In the genomic region with DNA sequence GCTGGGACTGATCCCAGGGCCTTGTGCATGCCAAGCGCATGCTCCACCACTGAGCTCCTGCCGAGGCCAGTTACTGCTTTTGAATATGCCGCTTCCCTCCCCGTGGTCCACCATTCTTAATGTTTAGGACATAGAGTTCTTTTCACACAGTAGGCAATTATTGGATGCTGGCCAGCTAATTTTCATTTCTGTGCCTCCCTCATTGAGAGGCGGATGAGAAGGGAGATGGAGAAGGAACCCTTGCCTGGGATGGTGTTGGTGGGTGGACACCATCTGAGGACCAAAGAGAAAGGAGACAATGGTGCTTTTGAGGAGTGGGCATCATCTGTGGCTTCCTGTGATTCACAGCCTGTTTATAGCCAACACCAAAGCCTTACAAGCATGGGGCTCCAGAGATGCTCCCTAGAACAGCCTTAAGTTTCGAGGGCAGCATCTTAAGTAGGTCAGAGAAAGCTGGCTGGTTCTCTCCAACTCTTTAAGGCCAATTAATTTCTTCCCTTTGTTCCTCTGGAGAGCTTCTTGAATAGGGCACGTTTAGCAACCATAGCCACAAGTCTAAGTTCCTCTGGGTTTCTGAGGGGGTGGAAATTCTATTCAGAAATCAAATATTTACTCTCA, we compare ENCODE assay signal across 8 mouse cellular contexts. TPM values are rescaled to one million over a fixed set of nuclear protein-coding genes. Genes with fewer than 3 reads are reported as not detected.
DNase-seq lines count a peak whose midpoint lies in the region; ATAC-seq and TF ChIP-seq lines count a peak whose summit lies in the region.
"Had no signal": no experiment of that assay in that cellular context is flagged by ENCODE, and none has a peak within 500 bp of the region (broad histone marks: within the 10 kb centered on the region; RNA-seq: fewer than 3 reads in every experiment).

No protein-coding gene starts in this region.

- peaks cover 9% of the 10 kb centered on the region; the same call in 1 of the 2 replicates for H3K4me1 ChIP-seq in lung, embryonic 16.5 days (replicated peaks; ENCODE audit: control insufficient read depth, insufficient read depth, low read length)
- H3K4me1 ChIP-seq in lung, adult 2 months (ENCODE audit: control insufficient read depth, insufficient read depth, low read length) = peaks cover 7% of the 10 kb centered on the region
- peaks cover 6% of the 10 kb centered on the region; the same call in 1 of the 2 replicates for H3K4me1 ChIP-seq in embryonic facial prominence, embryonic 15.5 days
- H3K4me1 ChIP-seq in heart, embryonic 10.5 days = peaks cover 18% of the 10 kb centered on the region
- H3K4me1 ChIP-seq: liver, embryonic 15.5 days had no signal

- 71% methylated on average over 7 of the region's 7 CpGs for WGBS in lung, embryonic 16.5 days
- WGBS in lung, adult 2 months = 63% methylated on average over 7 of the region's 7 CpGs
- WGBS in embryonic facial prominence, embryonic 15.5 days = 77% methylated on average over 7 of the region's 7 CpGs
- 84% methylated on average over 7 of the region's 7 CpGs for WGBS in heart, embryonic 10.5 days

- H3K9me3 ChIP-seq in lung, embryonic 16.5 days (ENCODE audit: control insufficient read depth, low read length) = no peaks in the 10 kb centered on the region
- no peaks in the 10 kb centered on the region for H3K9me3 ChIP-seq in embryonic facial prominence, embryonic 15.5 days (replicated peaks)
- H3K9me3 ChIP-seq in heart, embryonic 10.5 days = no peaks in the 10 kb centered on the region
- H3K9me3 ChIP-seq: liver, embryonic 15.5 days had no signal

- peak; percentile 74 for ATAC-seq in lung, embryonic 16.5 days (ENCODE audit: low read depth)
- no peak for ATAC-seq in embryonic facial prominence, embryonic 15.5 days (ENCODE audit: insufficient number of reproducible peaks, low FRiP score, low TSS enrichment, low read depth)
- no peak for ATAC-seq in erythroid progenitor cell, adult 5-6 weeks (replicated peaks; ENCODE audit: low FRiP score, poor library complexity, severe bottlenecking)

- no peaks in the 10 kb centered on the region for H3K36me3 ChIP-seq in lung, embryonic 16.5 days (ENCODE audit: control insufficient read depth, insufficient read depth, low read length)
- no peaks in the 10 kb centered on the region for H3K36me3 ChIP-seq in embryonic facial prominence, embryonic 15.5 days
- H3K36me3 ChIP-seq in heart, embryonic 10.5 days = no peaks in the 10 kb centered on the region
- H3K36me3 ChIP-seq: liver, embryonic 15.5 days had no signal

- TF ChIP-seq CTCF in lung, adult 2 months (IDR thresholded peaks at IDR 0.05; ENCODE audit: insufficient read depth, low read length) = no peak

- DNase-seq in lung, adult 2 months = no peak
- peak; percentile 47 to 52 for DNase-seq in layer of hippocampus, postnatal 10 days (ENCODE audit: low spot score in 2 of 2)
- DNase-seq in retina, embryonic 14.5 days (ENCODE audit: low spot score) = peak; percentile 17
- no peak for DNase-seq in heart, embryonic 10.5 days (ENCODE audit: low spot score)

- no peak overlapping the region for H3K9ac ChIP-seq in lung, embryonic 16.5 days (ENCODE audit: low read length)
- no peak overlapping the region for H3K9ac ChIP-seq in embryonic facial prominence, embryonic 15.5 days
- H3K9ac ChIP-seq: liver, embryonic 15.5 days had no signal

- H3K4me2 ChIP-seq in lung, embryonic 16.5 days (ENCODE audit: low read depth, low read length) = no peak overlapping the region
- H3K4me2 ChIP-seq in embryonic facial prominence, embryonic 15.5 days (replicated peaks) = no peak overlapping the region
- H3K4me2 ChIP-seq: liver, embryonic 15.5 days had no signal

- no peaks in the 10 kb centered on the region for H3K27me3 ChIP-seq in lung, embryonic 16.5 days (ENCODE audit: control insufficient read depth, insufficient read depth, low read depth, low read length)
- H3K27me3 ChIP-seq in embryonic facial prominence, embryonic 15.5 days = no peaks in the 10 kb centered on the region
- H3K27me3 ChIP-seq in heart, embryonic 10.5 days (ENCODE audit: insufficient read depth, poor library complexity, severe bottlenecking) = no peaks in the 10 kb centered on the region
- H3K27me3 ChIP-seq: liver, embryonic 15.5 days had no signal

- H3K4me3 ChIP-seq in lung, embryonic 16.5 days (ENCODE audit: low read length) = no peak overlapping the region
- H3K4me3 ChIP-seq in lung, adult 2 months (replicated peaks; ENCODE audit: extremely low read depth, low read depth, low read length) = no peak overlapping the region
- no peak overlapping the region for H3K4me3 ChIP-seq in embryonic facial prominence, embryonic 15.5 days (replicated peaks)
- H3K4me3 ChIP-seq in heart, embryonic 10.5 days = no peak overlapping the region
- H3K4me3 ChIP-seq: liver, embryonic 15.5 days had no signal

- no peak for TF ChIP-seq POLR2A in lung, adult 2 months (IDR thresholded peaks at IDR 0.05; ENCODE audit: borderline replicate concordance, extremely low read depth, low read depth, low read length)

- H3K27ac ChIP-seq in lung, embryonic 16.5 days (ENCODE audit: low read length) = peak overlapping the region; percentile 74
- 0 out of 2 replicates have a peak overlapping the region, but pooled peaks have one; percentile 63 for H3K27ac ChIP-seq in embryonic facial prominence, embryonic 15.5 days (replicated peaks)
- no peak overlapping the region for H3K27ac ChIP-seq in heart, embryonic 10.5 days
- H3K27ac ChIP-seq: liver, embryonic 15.5 days had no signal

RNA-seq across cellular contexts. Expression of a gene that starts 8.3 kb away (rescaled TPM):
- polyA plus RNA-seq in lung, embryonic 16.5 days (2015; fragmentation: Nextera tagmentation; extraction: Ambion mirVana) = 0.35 and 0.40 TPM in 2 replicates
- 2.0 and 2.9 TPM in 2 replicates for polyA plus RNA-seq in lung, adult 2 months (2012; rRNA removed)
- 0.17 and 0.64 TPM in 2 replicates for polyA plus RNA-seq in embryonic facial prominence, embryonic 15.5 days (2015; fragmentation: Nextera tagmentation; extraction: Ambion mirVana)
- total RNA-seq in layer of hippocampus, postnatal 10 days (2021) = 10 to 100 TPM; 66.7 to 72.3 TPM
- not detected in 2 replicates for total RNA-seq in erythroid progenitor cell, adult 5-6 weeks (2015; ENCODE audit: low replicate concordance)
- total RNA-seq in erythroid progenitor cell, adult 5-6 weeks (2017; ENCODE audit: low replicate concordance) = not detected in 2 replicates
- 0.04 TPM in 1 of 2 replicates, not detected in the other for polyA plus RNA-seq in heart, embryonic 10.5 days (2016; fragmentation: Nextera tagmentation; extraction: Ambion mirVana)
- polyA plus RNA-seq: liver, embryonic 15.5 days had no signal

RNA-seq across cellular contexts. Expression of a gene that starts 10.6 kb away (rescaled TPM):
- 7.6 TPM in 2 replicates for polyA plus RNA-seq in lung, embryonic 16.5 days (2015; fragmentation: Nextera tagmentation; extraction: Ambion mirVana)
- 1.7 and 2.1 TPM in 2 replicates for polyA plus RNA-seq in lung, adult 2 months (2012; rRNA removed)
- 7.2 and 8.7 TPM in 2 replicates for polyA plus RNA-seq in embryonic facial prominence, embryonic 15.5 days (2015; fragmentation: Nextera tagmentation; extraction: Ambion mirVana)
- 1 to 10 TPM; 3.1 to 4.0 TPM for total RNA-seq in layer of hippocampus, postnatal 10 days (2021)
- total RNA-seq in erythroid progenitor cell, adult 5-6 weeks (2015; ENCODE audit: low replicate concordance) = 10.1 and 13.7 TPM in 2 replicates
- total RNA-seq in erythroid progenitor cell, adult 5-6 weeks (2017; ENCODE audit: low replicate concordance) = 6.1 and 8.0 TPM in 2 replicates
- 5.1 and 5.8 TPM in 2 replicates for polyA plus RNA-seq in heart, embryonic 10.5 days (2016; fragmentation: Nextera tagmentation; extraction: Ambion mirVana)

RNA-seq across cellular contexts. Expression of a gene that starts 42.9 kb away (rescaled TPM):
- polyA plus RNA-seq in lung, embryonic 16.5 days (2015; fragmentation: Nextera tagmentation; extraction: Ambion mirVana) = 24.7 and 29.8 TPM in 2 replicates
- polyA plus RNA-seq in lung, adult 2 months (2012; rRNA removed) = 67.8 and 88.4 TPM in 2 replicates
- polyA plus RNA-seq in embryonic facial prominence, embryonic 15.5 days (2015; fragmentation: Nextera tagmentation; extraction: Ambion mirVana) = 10.6 and 11.9 TPM in 2 replicates
- 1 to 10 TPM; 6.9 to 8.3 TPM for total RNA-seq in layer of hippocampus, postnatal 10 days (2021)
- not detected in 2 replicates for total RNA-seq in erythroid progenitor cell, adult 5-6 weeks (2015; ENCODE audit: low replicate concordance)
- not detected in 2 replicates for total RNA-seq in erythroid progenitor cell, adult 5-6 weeks (2017; ENCODE audit: low replicate concordance)
- polyA plus RNA-seq in heart, embryonic 10.5 days (2016; fragmentation: Nextera tagmentation; extraction: Ambion mirVana) = 2.0 and 4.0 TPM in 2 replicates

Comparison
In these comparisons a context has a peak if more than half of its experiments do, and no peak if none do; other contexts are left out.
1. DNase-seq: peak in layer of hippocampus, postnatal 10 days (2 of 2) and retina, embryonic 14.5 days (single experiment); none in lung, adult 2 months (single experiment) and heart, embryonic 10.5 days (single experiment).